Mouse (Mus musculus): ENCODE results near the gene Spsb1. TPM values are rescaled to one million over a fixed set of nuclear protein-coding genes. Genes with fewer than 3 reads are reported as not detected.

The Spsb1 gene
- polyA plus RNA-seq, 1 experiment from 2014 or later = 22.6 TPM

GRCm38 (mm10) chr4:149964770-149965169 lies 9.9 kb upstream of the Spsb1 start:
- Histone ChIP-seq H3K27ac (0 out of 2 replicates have a peak overlapping the region, but pooled peaks have one; percentile 25), H3K4me1 (peaks cover 27% of the 10 kb centered on the region), H3K4me2 (replicated peaks) (no peak overlapping the region), H3K9me3 (no peaks in the 10 kb centered on the region), H3K4me3 (no peak overlapping the region), H3K36me3 (no peaks in the 10 kb centered on the region), H3K27me3 (no peaks in the 10 kb centered on the region), H3K9ac (no peak overlapping the region)
- ATAC-seq (ENCODE audit: insufficient number of reproducible peaks, insufficient read depth, low FRiP score, low TSS enrichment) = no peak
- 10% methylated on average over 3 of the region's 3 CpGs for WGBS

GRCm38 (mm10) chr4:149964285-149964684 lies 9.4 kb upstream of the Spsb1 start:
- Histone ChIP-seq H3K4me2 (replicated peaks) (no peak overlapping the region), H3K27me3 (no peaks in the 10 kb centered on the region), H3K27ac (0 out of 2 replicates have a peak overlapping the region, but pooled peaks have one; percentile 17), H3K9ac (no peak overlapping the region), H3K4me1 (peaks cover 27% of the 10 kb centered on the region), H3K36me3 (no peaks in the 10 kb centered on the region), H3K4me3 (no peak overlapping the region), H3K9me3 (no peaks in the 10 kb centered on the region)
- WGBS = 53% methylated on average over 8 of the region's 8 CpGs
- no peak for ATAC-seq (ENCODE audit: insufficient number of reproducible peaks, insufficient read depth, low FRiP score, low TSS enrichment)

DNA sequence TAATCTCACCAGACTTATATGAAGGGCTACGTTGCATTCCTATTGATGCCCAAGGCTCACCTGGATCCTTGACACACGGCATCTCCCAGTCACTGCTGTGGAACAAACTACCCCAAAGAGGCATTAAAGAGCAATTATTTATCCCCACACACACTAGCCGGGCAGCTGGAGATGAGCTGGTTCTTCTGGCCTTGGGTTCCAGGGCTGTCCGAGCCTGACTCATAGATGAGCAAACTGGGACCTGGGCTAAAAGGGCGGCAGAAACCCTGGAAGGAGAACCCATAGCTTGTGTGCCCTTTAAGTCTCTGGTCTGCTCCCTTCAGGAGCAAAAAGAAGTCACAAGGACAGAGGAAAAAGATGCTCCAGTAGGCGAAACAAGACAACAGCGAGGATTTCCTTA lies 5.5 kb upstream of the Spsb1 start:
- Histone ChIP-seq H3K36me3 (no peaks in the 10 kb centered on the region), H3K9ac (no peak overlapping the region), H3K27ac (no peak overlapping the region), H3K27me3 (peaks cover 6% of the 10 kb centered on the region), H3K4me1 (peaks cover 18% of the 10 kb centered on the region), H3K4me2 (replicated peaks) (no peak overlapping the region), H3K9me3 (no peaks in the 10 kb centered on the region), H3K4me3 (no peak overlapping the region)
- WGBS = 88% methylated on average over 7 of the region's 7 CpGs
- no peak for ATAC-seq (ENCODE audit: insufficient number of reproducible peaks, insufficient read depth, low FRiP score, low TSS enrichment)

DNA sequence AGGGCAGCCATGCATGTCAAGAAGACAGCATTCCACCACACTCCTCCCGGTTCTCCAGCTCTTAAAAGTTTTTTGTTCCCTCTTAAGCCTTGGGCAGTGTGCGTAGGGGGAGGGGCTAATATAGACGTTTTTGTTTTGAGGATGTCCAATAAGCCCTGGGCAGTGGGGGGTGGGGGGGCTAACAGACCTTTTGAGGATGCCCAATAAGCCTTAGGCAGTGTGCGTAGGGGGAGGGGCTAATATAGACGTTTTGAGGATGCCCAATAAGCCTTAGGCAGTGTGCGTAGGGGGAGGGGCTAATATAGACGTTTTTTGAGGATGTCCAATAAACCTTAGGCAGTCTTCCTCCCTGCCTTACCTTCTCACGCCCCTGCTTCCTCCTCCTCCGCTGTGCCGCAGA lies 5.0 kb upstream of the Spsb1 start:
- no peaks in the 10 kb centered on the region for H3K9me3 ChIP-seq
- no peaks in the 10 kb centered on the region for H3K36me3 ChIP-seq
- H3K4me3 ChIP-seq = no peak overlapping the region
- no peak for ATAC-seq (ENCODE audit: insufficient number of reproducible peaks, insufficient read depth, low FRiP score, low TSS enrichment)
- H3K9ac ChIP-seq = no peak overlapping the region
- peaks cover 12% of the 10 kb centered on the region for H3K4me1 ChIP-seq
- H3K4me2 ChIP-seq (replicated peaks) = no peak overlapping the region
- peaks cover 6% of the 10 kb centered on the region for H3K27me3 ChIP-seq
- 56% methylated on average over 10 of the region's 10 CpGs for WGBS
- no peak overlapping the region for H3K27ac ChIP-seq

DNA sequence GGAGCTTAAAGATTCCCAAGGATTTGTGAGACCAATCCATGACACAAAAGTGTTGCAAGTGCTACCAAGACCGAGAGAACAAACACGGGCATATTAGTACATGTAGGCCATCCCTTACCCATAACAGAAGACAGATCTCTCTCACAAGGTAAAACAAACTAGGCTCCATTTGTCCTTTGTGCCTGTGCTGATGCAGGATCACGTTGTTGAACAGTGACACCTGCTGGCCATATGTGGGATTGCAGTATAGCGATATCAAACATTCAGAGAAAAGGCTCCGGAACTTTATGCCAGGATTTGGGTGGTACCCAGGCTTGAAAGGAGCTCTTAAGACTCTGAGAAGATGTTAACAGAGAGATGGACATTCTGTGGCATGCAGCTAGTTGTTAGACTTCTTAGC lies 3.7 kb upstream of the Spsb1 start:
- Histone ChIP-seq H3K4me1 (peaks cover 8% of the 10 kb centered on the region), H3K36me3 (no peaks in the 10 kb centered on the region), H3K4me2 (replicated peaks) (no peak overlapping the region), H3K9me3 (no peaks in the 10 kb centered on the region), H3K9ac (no peak overlapping the region), H3K4me3 (no peak overlapping the region), H3K27ac (no peak overlapping the region), H3K27me3 (peaks cover 6% of the 10 kb centered on the region)
- 2% methylated on average over 5 of the region's 5 CpGs for WGBS
- no peak for ATAC-seq (ENCODE audit: insufficient number of reproducible peaks, insufficient read depth, low FRiP score, low TSS enrichment)

- H3K27me3 ChIP-seq = peaks cover 6% of the 10 kb centered on the region
- no peak for ATAC-seq (ENCODE audit: insufficient number of reproducible peaks, insufficient read depth, low FRiP score, low TSS enrichment)
- WGBS = 44% methylated on average over 13 of the region's 13 CpGs
- no peak overlapping the region for H3K27ac ChIP-seq
- H3K9ac ChIP-seq = no peak overlapping the region
- H3K4me1 ChIP-seq = peaks cover 24% of the 10 kb centered on the region
- no peaks in the 10 kb centered on the region for H3K36me3 ChIP-seq
- no peak overlapping the region for H3K4me3 ChIP-seq
- no peaks in the 10 kb centered on the region for H3K9me3 ChIP-seq
- H3K4me2 ChIP-seq (replicated peaks) = no peak overlapping the region
These were observed 1.2 kb upstream of the Spsb1 start for GRCm38 (mm10) chr4:149956048-149956447.

DNA sequence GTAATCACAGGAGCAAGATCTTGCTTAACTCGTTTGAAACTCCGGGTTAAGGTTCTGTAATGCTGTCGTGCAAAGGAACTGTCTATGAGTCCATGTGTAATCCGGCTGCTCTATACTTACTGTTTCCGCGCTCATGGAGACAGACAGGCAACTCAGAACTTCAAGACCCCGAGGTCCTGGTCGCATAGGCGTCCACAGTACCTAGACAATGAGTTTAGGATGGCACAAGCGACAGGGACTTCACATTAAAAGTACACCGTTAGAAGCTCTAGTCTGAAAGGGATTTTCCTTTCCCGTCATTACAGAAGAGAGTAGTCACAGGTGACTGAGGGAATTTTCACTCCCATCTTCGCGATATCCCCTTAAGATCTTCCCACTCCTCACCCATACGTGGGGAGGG lies 788 bp upstream of the Spsb1 start:
- Histone ChIP-seq H3K27ac (no peak overlapping the region), H3K9ac (0 out of 2 replicates have a peak overlapping the region, but pooled peaks have one; percentile 39), H3K27me3 (peaks cover 6% of the 10 kb centered on the region)

DNA sequence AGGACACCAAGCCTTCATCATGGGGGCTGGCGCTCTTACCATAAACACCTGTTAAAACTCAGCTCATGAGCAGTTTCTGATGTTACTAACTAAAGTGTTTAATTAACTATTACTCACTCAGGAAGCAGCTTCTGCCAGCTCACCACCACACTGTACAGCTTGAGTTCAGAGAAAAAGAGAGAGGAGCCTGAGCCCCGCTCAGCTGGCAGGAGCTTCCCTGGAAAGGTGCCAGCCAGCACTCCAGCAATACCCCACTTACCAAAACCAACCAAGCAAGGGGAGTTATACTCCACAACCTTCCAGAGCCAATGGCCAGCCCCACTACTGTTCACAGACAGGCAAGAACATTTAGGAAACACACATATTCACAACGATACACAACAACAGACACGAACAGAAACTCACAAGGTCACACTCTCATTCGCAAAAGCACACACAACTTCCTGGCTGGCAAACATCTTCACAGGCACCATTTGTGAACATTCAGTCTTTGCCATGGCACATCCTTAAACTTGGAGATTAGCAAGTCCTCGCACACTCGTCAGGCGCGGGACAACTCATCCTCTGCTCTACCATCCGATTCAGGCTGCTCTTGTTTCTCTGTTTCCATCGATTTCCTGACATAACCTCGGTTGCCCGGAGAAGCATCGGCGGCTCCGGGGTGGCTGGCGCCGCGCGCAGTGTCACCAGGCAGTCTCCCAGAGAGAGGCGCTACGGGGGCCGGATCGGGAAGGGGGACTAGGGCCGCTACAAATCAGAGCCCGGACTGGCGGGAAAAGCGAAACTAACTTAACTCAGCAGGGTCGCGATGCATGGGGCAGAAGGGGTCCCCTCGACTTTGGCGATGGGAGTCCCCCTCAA lies 992 bp downstream of the Spsb1 start:
- H3K9me3 ChIP-seq = no peaks in the 10 kb centered on the region
- H3K27me3 ChIP-seq = peaks cover 6% of the 10 kb centered on the region
- peak overlapping the region; percentile 77; the same call in 1 of the 2 replicates for H3K27ac ChIP-seq
- H3K4me2 ChIP-seq (replicated peaks) = peak overlapping the region; percentile 93
- H3K4me3 ChIP-seq = peak overlapping the region; percentile 81
- no peak; the same call in 1 of the 2 replicates for ATAC-seq (ENCODE audit: insufficient number of reproducible peaks, insufficient read depth, low FRiP score, low TSS enrichment)
- peak overlapping the region; percentile 86 for H3K9ac ChIP-seq
- peaks cover 35% of the 10 kb centered on the region for H3K4me1 ChIP-seq
- WGBS = 5% methylated on average over 32 of the region's 32 CpGs
- H3K36me3 ChIP-seq = no peaks in the 10 kb centered on the region

More for the DNA sequence above, 788 bp upstream of the Spsb1 start:
- Histone ChIP-seq H3K4me2 (replicated peaks) (peak overlapping the region; percentile 93), H3K36me3 (no peaks in the 10 kb centered on the region), H3K4me3 (peak overlapping the region; percentile 81; the same call in 1 of the 2 replicates), H3K4me1 (peaks cover 24% of the 10 kb centered on the region), H3K9me3 (no peaks in the 10 kb centered on the region)
- ATAC-seq (ENCODE audit: insufficient number of reproducible peaks, insufficient read depth, low FRiP score, low TSS enrichment) = no peak
- 16% methylated on average over 15 of the region's 15 CpGs for WGBS

- Histone ChIP-seq H3K9ac (0 out of 2 replicates have a peak overlapping the region, but pooled peaks have one; percentile 12), H3K27me3 (peaks cover 6% of the 10 kb centered on the region), H3K36me3 (no peaks in the 10 kb centered on the region), H3K27ac (no peak overlapping the region), H3K4me3 (no peak overlapping the region), H3K4me2 (replicated peaks) (peak overlapping the region; percentile 93; the same call in 1 of the 2 replicates), H3K9me3 (no peaks in the 10 kb centered on the region), H3K4me1 (peaks cover 41% of the 10 kb centered on the region)
- WGBS = 86% methylated on average over 9 of the region's 9 CpGs
- ATAC-seq (ENCODE audit: insufficient number of reproducible peaks, insufficient read depth, low FRiP score, low TSS enrichment) = no peak
These were observed 2.6 kb downstream of the Spsb1 start for GRCm38 (mm10) chr4:149952201-149952600.

DNA sequence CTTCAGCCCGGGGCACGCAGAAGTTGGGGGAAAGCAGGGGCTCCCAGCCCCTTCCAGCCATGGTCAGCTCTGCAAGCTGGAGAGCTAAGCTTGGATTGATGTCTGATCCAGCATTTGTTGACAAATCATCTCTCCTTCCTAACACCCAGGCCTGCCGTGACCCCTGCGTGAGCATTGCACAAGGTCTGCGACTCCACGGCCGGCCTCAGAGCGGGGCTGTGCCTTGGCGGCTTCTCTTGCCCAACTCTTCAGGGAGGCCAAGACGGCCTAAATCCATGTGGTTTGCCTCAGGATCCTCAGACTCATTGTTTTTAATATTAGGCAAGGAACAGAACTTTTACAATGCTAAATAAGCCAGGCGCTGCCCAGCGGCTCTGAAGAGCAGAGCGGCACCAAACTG lies 3.6 kb downstream of the Spsb1 start:
- Histone ChIP-seq H3K4me1 (peaks cover 50% of the 10 kb centered on the region), H3K27ac (no peak overlapping the region), H3K4me3 (no peak overlapping the region), H3K9me3 (no peaks in the 10 kb centered on the region), H3K9ac (no peak overlapping the region), H3K36me3 (no peaks in the 10 kb centered on the region), H3K27me3 (peaks cover 4% of the 10 kb centered on the region; the same call in 1 of the 2 replicates), H3K4me2 (replicated peaks) (no peak overlapping the region)
- ATAC-seq (ENCODE audit: insufficient number of reproducible peaks, insufficient read depth, low FRiP score, low TSS enrichment) = no peak
- 83% methylated on average over 13 of the region's 13 CpGs for WGBS

DNA sequence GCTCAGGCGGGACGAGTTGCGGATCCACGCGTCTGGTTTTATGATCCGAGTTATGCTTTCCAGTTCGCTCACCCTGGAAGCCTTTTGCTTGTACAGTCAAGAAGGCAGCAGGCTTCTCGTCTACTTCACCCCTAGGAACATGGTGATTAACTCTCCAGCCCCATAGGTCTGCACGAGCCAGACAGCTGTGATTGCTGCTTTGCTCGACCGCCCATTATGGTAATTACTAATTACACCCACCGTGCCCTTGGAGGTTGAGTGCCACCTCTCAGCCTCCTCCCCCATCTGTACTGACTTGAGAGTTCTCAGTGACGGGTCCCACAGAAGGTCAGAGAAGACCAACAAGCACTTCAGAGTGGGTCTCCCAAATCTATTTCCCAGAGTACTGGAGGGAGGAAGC lies 5.2 kb downstream of the Spsb1 start:
- WGBS = 55% methylated on average over 13 of the region's 13 CpGs
- H3K4me3 ChIP-seq = no peak overlapping the region
- no peak overlapping the region for H3K9ac ChIP-seq
- H3K9me3 ChIP-seq = no peaks in the 10 kb centered on the region
- H3K36me3 ChIP-seq = no peaks in the 10 kb centered on the region
- H3K4me1 ChIP-seq = peaks cover 61% of the 10 kb centered on the region
- H3K27me3 ChIP-seq = no peaks in the 10 kb centered on the region
- no peak overlapping the region for H3K4me2 ChIP-seq (replicated peaks)
- no peak for ATAC-seq (ENCODE audit: insufficient number of reproducible peaks, insufficient read depth, low FRiP score, low TSS enrichment)
- no peak overlapping the region for H3K27ac ChIP-seq

- Histone ChIP-seq H3K4me2 (replicated peaks) (no peak overlapping the region), H3K27me3 (no peaks in the 10 kb centered on the region), H3K4me3 (no peak overlapping the region), H3K9ac (no peak overlapping the region), H3K4me1 (peaks cover 69% of the 10 kb centered on the region), H3K36me3 (no peaks in the 10 kb centered on the region), H3K9me3 (no peaks in the 10 kb centered on the region), H3K27ac (no peak overlapping the region)
- 88% methylated on average over 5 of the region's 5 CpGs for WGBS
- no peak for ATAC-seq (ENCODE audit: insufficient number of reproducible peaks, insufficient read depth, low FRiP score, low TSS enrichment)
These were observed 6.7 kb downstream of the Spsb1 start for GRCm38 (mm10) chr4:149948119-149948518.

Measured in embryonic facial prominence, embryonic 12.5 days (tissue).